Mouse (Mus musculus) adrenal gland, adult (tissue): ENCODE data around the gene Prkag1.

Experiments used
- DNase-seq, 2 experiments: peaks; one replicate each; pipeline ENCODE4 v3.0.0; 2022 to 2023; ENCODE audit warnings: low spot score in 1 of 2; ENCODE audit not compliant: inconsistent age in 2 of 2

Prkag1 gene

GRCm38 (mm10) chr15:98830736-98831683 lies at the start of gene Prkag1:
TSS of gene Prkag1 (minus strand) at chr15:98831521.
- DNase-seq: peak; percentile 98 to 99

DNA sequence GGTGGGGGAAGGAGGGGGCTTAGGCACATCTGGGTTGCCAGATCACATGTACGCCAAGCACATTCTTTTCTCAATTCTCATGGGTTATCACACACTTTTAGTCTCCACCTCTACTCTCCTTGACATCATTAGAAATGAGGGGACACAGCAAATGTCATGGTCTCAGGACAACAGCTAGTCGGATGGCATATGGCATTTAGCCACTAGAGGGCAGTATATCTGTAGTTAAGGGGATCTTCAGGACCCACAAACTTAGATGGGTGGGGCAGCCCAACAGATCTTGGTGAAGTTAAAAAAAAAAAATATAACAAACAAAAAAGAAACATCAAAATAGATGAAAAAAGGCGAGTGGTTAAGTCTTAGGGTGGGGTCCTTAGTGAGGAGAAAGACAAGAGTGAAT lies 46.0 kb upstream of the Prkag1 start:
- DNase-seq: peak; percentile 60 to 94

DNA sequence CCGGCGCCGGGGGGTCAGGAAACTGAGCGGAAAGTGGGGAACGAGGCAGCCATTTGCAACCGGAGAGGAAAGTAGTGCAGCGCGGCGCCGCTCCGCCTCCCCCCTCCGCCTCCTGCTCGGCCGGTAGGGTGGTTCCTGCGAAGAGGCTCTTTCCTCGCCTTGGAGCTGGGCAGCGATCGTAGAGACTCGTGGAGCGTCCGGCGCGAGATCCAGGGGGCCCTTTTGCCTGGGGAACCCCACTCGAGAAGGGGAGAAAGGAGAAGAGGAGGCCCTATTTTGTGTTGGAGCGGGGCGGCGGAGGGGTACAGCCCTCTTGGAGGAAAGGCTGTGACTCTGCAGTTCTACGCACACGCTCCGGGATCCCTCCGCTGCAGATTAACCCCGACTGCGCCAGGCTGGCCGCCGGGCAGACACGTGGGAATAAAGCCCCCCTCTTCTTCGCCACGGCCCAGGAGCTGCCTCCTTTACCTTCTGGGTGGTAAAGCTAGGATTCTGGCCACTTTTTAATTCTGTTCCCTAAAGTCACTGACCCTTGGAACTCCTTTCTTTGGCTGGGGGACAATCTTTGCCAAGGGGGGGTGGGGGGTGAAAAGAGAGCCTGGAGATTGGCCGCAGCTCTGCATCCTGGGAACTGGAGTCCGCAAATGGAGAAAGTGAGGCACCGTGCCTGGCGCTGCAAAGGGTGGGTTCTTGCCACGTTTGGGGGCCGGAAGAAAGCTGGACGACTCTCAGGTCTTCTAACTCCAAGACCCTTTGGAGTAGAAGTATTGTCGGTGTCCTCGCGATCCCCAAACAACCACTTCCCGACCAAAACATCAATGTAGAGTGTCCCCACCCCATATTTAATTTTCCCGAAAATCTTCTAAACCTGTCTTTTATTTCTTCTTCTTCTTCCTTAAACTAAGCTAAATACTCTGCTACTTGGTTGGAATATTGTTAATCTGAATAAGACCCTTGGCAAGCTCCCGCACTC lies 40.9 kb upstream of the Prkag1 start:
- peak; percentile 93 to 99 for DNase-seq

DNA sequence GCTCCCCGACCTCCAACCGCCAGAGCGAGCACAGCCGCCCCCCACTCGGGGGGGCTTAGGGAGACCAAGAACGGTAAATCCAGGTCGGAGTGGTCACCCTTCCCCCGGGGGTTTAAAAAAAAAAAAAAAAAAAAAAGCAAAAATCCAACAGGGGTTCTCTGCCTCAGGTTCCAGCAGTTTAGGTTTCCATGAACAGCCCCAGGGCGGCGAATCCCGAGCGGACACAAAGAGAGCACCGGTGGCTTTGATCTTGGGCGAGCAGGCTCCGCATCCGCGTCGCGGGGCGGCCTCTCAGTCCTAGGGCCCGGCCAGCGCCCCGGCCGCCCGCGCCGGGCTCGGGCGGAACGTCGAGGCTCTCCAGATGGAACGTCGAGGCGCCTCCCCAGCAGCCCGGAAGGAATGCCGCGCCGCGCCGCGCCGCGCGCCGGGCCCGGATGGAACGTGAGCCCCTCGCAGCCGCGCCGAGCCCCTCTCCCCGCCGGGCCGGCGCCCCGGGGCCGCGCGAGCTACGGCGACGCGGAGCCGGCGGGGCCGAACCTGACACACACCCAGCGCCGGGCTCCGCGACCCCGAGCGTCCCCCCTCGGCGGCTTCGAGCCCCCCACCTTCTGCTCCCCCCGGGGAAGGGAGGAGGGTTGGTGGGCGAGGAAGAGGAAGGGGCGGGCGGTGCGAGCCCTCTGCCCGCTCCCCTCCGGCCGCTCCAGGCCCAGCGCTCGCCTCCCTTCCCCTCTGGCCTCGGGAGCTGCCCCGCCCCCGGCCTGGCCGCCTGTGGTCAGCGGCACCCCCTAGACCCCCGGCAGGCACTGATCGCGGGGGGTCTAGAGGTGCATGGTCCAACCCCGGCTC lies 40.0 kb upstream of the Prkag1 start, which contains the start of gene Kmt2d:
Kmt2d (minus strand) TSS at position 135 of the 846 bp plus-strand sequence.
- no peak for DNase-seq

- DNase-seq: peak in 1 of 2 experiments; percentile 77
Observed at GRCm38 (mm10) chr15:98870179-98871069, 39.1 kb upstream of the Prkag1 start.

GRCm38 (mm10) chr15:98869342-98870178 lies 38.2 kb upstream of the Prkag1 start:
- peak in 1 of 2 experiments; percentile 73 for DNase-seq

DNA sequence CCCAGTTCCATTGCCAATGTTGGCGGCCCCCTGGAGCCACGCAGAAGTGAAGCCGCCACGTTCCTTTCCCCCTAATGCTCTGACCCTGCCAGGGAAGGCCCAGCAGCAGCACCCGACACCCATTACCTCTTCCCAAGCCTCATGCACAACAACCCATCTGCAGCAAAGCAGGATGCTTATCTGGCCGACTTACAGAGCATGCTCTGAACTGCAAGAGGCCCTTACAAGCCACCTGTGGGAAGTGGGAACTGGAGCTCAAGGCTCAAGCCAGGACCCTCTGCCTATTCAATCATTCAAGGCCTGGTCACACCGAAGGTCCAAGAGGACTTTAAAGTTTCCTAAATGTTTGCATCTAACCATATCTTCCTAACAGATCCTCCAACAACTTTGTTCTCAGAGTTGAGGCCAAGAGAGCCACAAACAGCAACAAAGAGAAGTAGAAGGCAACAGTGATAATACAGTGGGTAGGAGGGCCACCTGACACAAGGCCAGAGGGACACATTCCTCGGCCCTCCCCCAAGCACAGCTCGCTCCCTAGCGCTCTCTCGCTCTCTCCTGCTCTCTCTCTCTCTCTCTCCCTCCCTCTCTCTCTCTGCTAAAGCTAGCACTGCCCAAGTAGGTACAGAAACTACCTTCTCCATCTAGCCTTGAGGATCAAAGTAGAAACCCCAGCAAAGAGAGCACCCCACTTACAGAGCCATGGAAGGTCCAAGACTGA lies 37.2 kb upstream of the Prkag1 start:
- DNase-seq: no peak

GRCm38 (mm10) chr15:98867321-98867720 lies 36.0 kb upstream of the Prkag1 start:
- peak; percentile 54 to 84 for DNase-seq

- DNase-seq: no peak
Observed at GRCm38 (mm10) chr15:98866501-98866900, 35.2 kb upstream of the Prkag1 start.

DNA sequence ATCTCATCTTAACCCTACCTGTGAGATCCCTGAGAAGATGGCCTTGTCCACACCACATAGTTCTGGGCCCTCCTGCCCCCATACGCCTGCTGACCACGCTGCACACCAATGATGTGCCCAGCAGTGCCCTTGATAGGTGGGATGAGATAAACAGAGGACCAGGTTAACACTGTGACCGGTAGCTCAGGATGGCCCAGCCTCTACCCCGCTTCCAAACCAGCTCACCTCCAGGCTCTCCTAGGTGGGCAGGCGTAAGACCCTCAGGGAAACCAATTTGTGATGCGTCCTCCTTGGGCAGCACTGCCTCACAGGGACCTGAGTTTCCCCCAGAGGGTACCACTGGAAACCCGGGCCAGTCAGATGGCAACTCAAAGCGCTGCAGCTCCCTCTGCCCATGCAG lies 34.5 kb upstream of the Prkag1 start:
- DNase-seq: no peak

DNA sequence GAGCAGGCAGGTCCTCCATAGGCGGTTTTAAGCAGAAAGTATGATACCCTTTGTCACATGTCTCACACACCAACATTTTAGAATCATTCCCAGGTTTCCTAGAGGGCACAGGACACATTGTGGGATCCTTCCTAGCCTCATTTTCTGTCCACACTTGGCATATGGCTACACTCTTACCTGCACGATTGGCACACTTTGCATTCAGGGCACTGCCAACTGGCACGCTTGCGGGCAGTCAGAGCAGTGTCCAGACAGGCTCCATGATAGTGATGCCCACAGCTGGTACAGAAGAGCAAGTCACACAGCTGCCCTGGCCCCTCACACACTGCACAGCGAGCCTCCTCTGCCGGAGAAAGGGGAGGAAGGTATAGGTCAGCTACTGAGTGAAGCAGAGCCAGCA lies 33.6 kb upstream of the Prkag1 start:
- DNase-seq: no peak

DNA sequence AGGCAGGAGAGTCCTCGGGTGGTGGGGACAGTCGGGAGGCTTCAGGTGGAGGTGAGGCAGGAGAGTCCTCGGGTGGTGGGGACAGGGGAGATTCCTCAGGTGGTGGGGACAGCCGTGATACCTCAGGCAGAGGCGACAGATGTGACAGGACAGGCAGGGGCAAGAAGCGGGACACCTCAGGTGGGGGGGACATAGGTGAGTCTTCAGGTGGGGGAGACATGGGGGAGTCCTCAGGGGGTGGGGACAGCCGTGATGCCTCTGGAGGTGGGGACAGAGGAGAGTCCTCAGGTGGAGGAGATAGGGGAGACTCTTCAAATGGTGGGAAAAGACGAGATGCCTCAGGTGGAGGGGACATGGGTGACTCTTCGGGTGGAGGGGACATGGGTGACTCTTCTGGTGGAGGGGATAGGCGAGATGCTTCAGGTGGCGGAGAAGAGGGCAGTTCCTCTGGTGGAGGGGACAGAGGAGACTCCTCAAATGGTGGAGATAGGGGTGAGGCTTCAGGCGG lies 32.2 kb upstream of the Prkag1 start:
- DNase-seq: no peak

- DNase-seq: no peak
Observed at GRCm38 (mm10) chr15:98861701-98862410, 30.5 kb upstream of the Prkag1 start.

DNA sequence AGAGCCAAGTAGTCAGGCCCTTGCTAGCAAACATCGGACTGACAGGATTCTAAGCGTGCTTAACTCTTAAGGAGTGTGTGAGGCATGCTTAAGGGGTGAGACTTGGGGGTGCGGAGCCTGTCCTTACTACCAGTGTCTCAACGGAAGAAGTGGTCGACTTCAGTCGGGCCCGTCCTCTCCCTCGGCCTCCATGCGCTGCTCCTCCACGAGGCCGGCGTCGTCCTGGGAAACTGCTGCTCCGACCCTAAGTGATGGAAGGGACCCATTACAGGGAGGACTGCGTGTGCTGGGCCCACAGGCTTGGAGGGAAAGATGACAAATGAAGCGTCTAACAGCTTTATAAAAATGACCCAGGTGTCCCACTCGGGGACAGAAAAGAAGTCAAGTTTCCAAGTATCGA lies 29.6 kb upstream of the Prkag1 start:
- no peak for DNase-seq

- DNase-seq: no peak
Observed at GRCm38 (mm10) chr15:98859319-98860043, 28.2 kb upstream of the Prkag1 start.

DNA sequence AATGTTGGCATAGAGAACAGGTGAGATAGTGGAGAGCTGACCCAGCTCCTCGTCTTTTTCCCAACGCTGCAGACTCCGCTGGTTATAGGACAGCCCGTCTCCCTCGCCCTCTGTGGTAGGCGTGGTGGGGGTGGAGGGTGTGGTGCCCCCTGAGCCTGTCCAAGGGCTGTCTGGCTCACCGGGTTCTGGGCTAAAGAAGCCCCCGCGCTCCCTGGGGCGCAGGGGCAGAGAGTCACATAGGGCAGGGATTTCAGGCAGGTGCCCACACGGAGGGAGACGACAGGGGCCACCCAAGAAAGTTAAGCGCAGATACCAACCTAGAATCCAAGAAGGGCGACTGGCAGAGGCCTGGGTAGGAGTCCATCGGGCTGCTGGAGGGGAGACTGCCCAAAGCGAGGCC lies 22.9 kb upstream of the Prkag1 start:
- DNase-seq: peak in 1 of 2 experiments; percentile 6
